Mouse (Mus musculus) lung, adult 18-20 months (tissue): Measurements from ENCODE around the gene Cdc42bpg.
A peak's percentile ranks its signal among the peaks of the same experiment; 100 is the strongest.

Experiments
- DNase-seq, 2 experiments: peaks; one replicate each; pipeline ENCODE4 v3.0.0; 2022; ENCODE audit warnings: mixed read lengths in 2 of 2

The Cdc42bpg gene

GRCm38 (mm10) chr19:6333761-6334595 is 27.7 kb downstream of the Cdc42bpg start:
- no peak for DNase-seq

- peak; percentile 97 for DNase-seq
Measured at GRCm38 (mm10) chr19:6334673-6335457, 28.6 kb downstream of the Cdc42bpg start, which contains the start of gene Men1. Gene Men1 (plus strand): TSS chr19:6334979.

GRCm38 (mm10) chr19:6335458-6335827 is 29.2 kb downstream of the Cdc42bpg start:
- no peak for DNase-seq

- no peak for DNase-seq
Measured at GRCm38 (mm10) chr19:6336920-6337319, 30.7 kb downstream of the Cdc42bpg start.

- no peak for DNase-seq
Measured at GRCm38 (mm10) chr19:6338171-6338570, 31.9 kb downstream of the Cdc42bpg start.

- no peak for DNase-seq
Measured at GRCm38 (mm10) chr19:6338716-6339115, 32.5 kb downstream of the Cdc42bpg start.

GRCm38 (mm10) chr19:6339191-6339590 is 32.9 kb downstream of the Cdc42bpg start:
- no peak for DNase-seq

GRCm38 (mm10) chr19:6339890-6340504 is 33.7 kb downstream of the Cdc42bpg start:
- DNase-seq: peak; percentile 80

GRCm38 (mm10) chr19:6340524-6341452 is 34.5 kb downstream of the Cdc42bpg start, which contains the start of gene Map4k2:
Gene Map4k2 (plus strand): TSS chr19:6341135.
- DNase-seq: peak; percentile 85 to 91

GRCm38 (mm10) chr19:6341453-6342077 is 35.3 kb downstream of the Cdc42bpg start:
- DNase-seq: no peak

GRCm38 (mm10) chr19:6342276-6342933 is 36.1 kb downstream of the Cdc42bpg start:
- DNase-seq: peak in 1 of 2 experiments; percentile 63

- no peak for DNase-seq
Measured at GRCm38 (mm10) chr19:6343066-6343925, 37.0 kb downstream of the Cdc42bpg start.

- DNase-seq: no peak
Measured at GRCm38 (mm10) chr19:6343996-6344395, 37.7 kb downstream of the Cdc42bpg start.

GRCm38 (mm10) chr19:6346023-6346422 is 39.8 kb downstream of the Cdc42bpg start:
- DNase-seq: no peak

GRCm38 (mm10) chr19:6346661-6347060 is 40.4 kb downstream of the Cdc42bpg start:
- no peak for DNase-seq

GRCm38 (mm10) chr19:6347615-6348014 is 41.4 kb downstream of the Cdc42bpg start:
- DNase-seq: no peak

- DNase-seq: no peak
Measured at GRCm38 (mm10) chr19:6348717-6349116, 42.5 kb downstream of the Cdc42bpg start.

- peak in 1 of 2 experiments; percentile 30 for DNase-seq
Measured at GRCm38 (mm10) chr19:6349215-6349983, 43.1 kb downstream of the Cdc42bpg start.

GRCm38 (mm10) chr19:6351431-6352106 is 45.3 kb downstream of the Cdc42bpg start:
- DNase-seq: no peak
